Mouse (Mus musculus) MN1 (cell line): ENCODE results near the gene Topbp1.
"Not testable (repeated sequence)": the region's sequence is repeated elsewhere in the genome, so short reads cannot be mapped to it uniquely, and the experiment has no call there.

Experiments used
- DNase-seq: peaks from one replicate; pipeline ENCODE4 v3.0.0-alpha.2; 2016; ENCODE audit warnings: low spot score

The Topbp1 gene

GRCm38 (mm10) chr9:103348791-103349190 is 43.8 kb downstream of the Topbp1 start:
- peak; percentile 21 for DNase-seq

- DNase-seq = not testable (repeated sequence)
Observed at GRCm38 (mm10) chr9:103353500-103354260, 48.7 kb downstream of the Topbp1 start.

- DNase-seq = no peak
Observed at GRCm38 (mm10) chr9:103357893-103358292, 52.9 kb downstream of the Topbp1 start.

- no peak for DNase-seq
Observed at GRCm38 (mm10) chr9:103358545-103358944, 53.5 kb downstream of the Topbp1 start.

- DNase-seq = no peak
Observed at GRCm38 (mm10) chr9:103360642-103361041, 55.6 kb downstream of the Topbp1 start.

- no peak for DNase-seq
Observed at GRCm38 (mm10) chr9:103363088-103363487, 58.1 kb downstream of the Topbp1 start.

GRCm38 (mm10) chr9:103363730-103364417 is 58.9 kb downstream of the Topbp1 start:
- peak; percentile 33 for DNase-seq

- peak; percentile 67 for DNase-seq
Observed at GRCm38 (mm10) chr9:103364601-103365289, 59.7 kb downstream of the Topbp1 start.

GRCm38 (mm10) chr9:103365290-103366247 is 60.6 kb downstream of the Topbp1 start, which contains the start of gene Cdv3:
Gene Cdv3 (minus strand): TSS chr9:103365840.
- peak; percentile 99 for DNase-seq

GRCm38 (mm10) chr9:103366356-103366755 is 61.3 kb downstream of the Topbp1 start:
- DNase-seq = no peak

- no peak for DNase-seq
Observed at GRCm38 (mm10) chr9:103369951-103370350, 64.9 kb downstream of the Topbp1 start.

- no peak for DNase-seq
Observed at GRCm38 (mm10) chr9:103372271-103373010, 67.4 kb downstream of the Topbp1 start.

GRCm38 (mm10) chr9:103376346-103377320 is 71.6 kb downstream of the Topbp1 start:
- DNase-seq = no peak

- DNase-seq = peak; percentile 16
Observed at GRCm38 (mm10) chr9:103378686-103379085, 73.7 kb downstream of the Topbp1 start.

GRCm38 (mm10) chr9:103379199-103379598 is 74.2 kb downstream of the Topbp1 start:
- peak; percentile 26 for DNase-seq

GRCm38 (mm10) chr9:103380566-103380965 is 75.6 kb downstream of the Topbp1 start:
- no peak for DNase-seq

- DNase-seq = no peak
Observed at GRCm38 (mm10) chr9:103382989-103383388, 78.0 kb downstream of the Topbp1 start.

GRCm38 (mm10) chr9:103383576-103383975 is 78.6 kb downstream of the Topbp1 start:
- DNase-seq = no peak

GRCm38 (mm10) chr9:103384141-103384796 is 79.3 kb downstream of the Topbp1 start:
- DNase-seq = no peak
